Mouse (Mus musculus) forebrain, embryonic 11.5 days (tissue): ENCODE measurements at regions not wholly inside any gene's neighbourhood (a gene's known extent, or its start where the extent isn't known, plus 50 kb on each side); places are given as distances from the start of the nearest gene placed in this dataset.

Source experiments
- ATAC-seq: fragments of 200-750 bp; cut with Nextera tagmentation; replicated peaks from 2 replicates; pipeline ENCODE4 v1.8.0; 2017; ENCODE audit warnings: moderate TSS enrichment; ENCODE audit not compliant: low FRiP score
- DNase-seq: peaks from one replicate; pipeline ENCODE4 v3.0.0-alpha.2; 2017; ENCODE audit warnings: low spot score
- H3K27ac ChIP-seq: fragments of 300-500 bp; sonication (generic); 2 replicates; pipeline ENCODE4 v1.5.1; 2014; ENCODE audit warnings: low read depth, low read length
- H3K27me3 ChIP-seq: fragments of 300-500 bp; sonication (generic); 2 replicates; pipeline ENCODE4 v1.6.1; 2014; ENCODE audit warnings: mild to moderate bottlenecking, low read length, mixed read lengths; ENCODE audit not compliant: control insufficient read depth, insufficient read depth
- H3K36me3 ChIP-seq: fragments of 300-500 bp; sonication (generic); 2 replicates; pipeline ENCODE4 v1.6.1; 2014; ENCODE audit warnings: mild to moderate bottlenecking, low read length, moderate library complexity, mixed read lengths; ENCODE audit not compliant: control insufficient read depth, insufficient read depth
- H3K4me1 ChIP-seq: fragments of 300-500 bp; sonication (generic); replicated peaks from 2 replicates; pipeline ENCODE4 v1.6.1; 2014; ENCODE audit warnings: low read length, mixed read lengths; ENCODE audit not compliant: control insufficient read depth, insufficient read depth
- H3K4me2 ChIP-seq: fragments of 300-500 bp; sonication (generic); 2 replicates; pipeline ENCODE4 v1.6.1; 2014; ENCODE audit warnings: low read depth, mild to moderate bottlenecking, low read length, moderate library complexity, mixed read lengths; ENCODE audit not compliant: severe bottlenecking
- H3K4me3 ChIP-seq: fragments of 300-500 bp; sonication (generic); 2 replicates; pipeline ENCODE4 v1.5.1; 2014; ENCODE audit warnings: low read depth, low read length
- H3K9ac ChIP-seq: fragments of 300-500 bp; sonication (generic); 2 replicates; pipeline ENCODE4 v1.6.1; 2014; ENCODE audit warnings: low read length
- H3K9me3 ChIP-seq: fragments of 300-500 bp; sonication (generic); 2 replicates; pipeline ENCODE4 v1.6.1; 2016; ENCODE audit warnings: low read length, mixed read lengths; ENCODE audit not compliant: control insufficient read depth
- WGBS: fragments of 180-500 bp; shearing (Covaris S2); extraction: QIAGEN DNeasy Blood & Tissue Kit; methylation state at CpG from one replicate; pipeline ENCODE4 v1.1.7; 2014; 5-methylcytosine and 5-hydroxymethylcytosine counted together

DNA sequence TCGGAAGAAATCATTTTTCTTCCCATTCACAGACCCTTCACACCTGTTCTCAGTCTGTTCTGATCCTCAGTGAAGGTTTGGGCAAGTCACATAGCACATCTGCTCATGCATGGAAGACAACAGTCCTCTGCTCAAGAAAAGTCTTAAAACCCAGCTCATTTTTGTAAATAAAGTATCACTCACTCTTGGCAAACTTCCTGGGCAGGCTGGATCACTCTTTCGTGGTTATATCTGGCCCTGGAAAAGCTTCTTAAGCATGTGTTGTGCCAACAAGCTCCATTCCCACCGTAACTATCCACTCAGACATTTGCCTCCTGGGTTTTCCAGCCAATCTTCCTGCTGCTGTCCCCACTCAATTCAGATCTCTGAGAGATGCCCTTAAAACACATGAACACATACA is 103.2 kb upstream of the Cep85l start:
- ATAC-seq = no peak

DNA sequence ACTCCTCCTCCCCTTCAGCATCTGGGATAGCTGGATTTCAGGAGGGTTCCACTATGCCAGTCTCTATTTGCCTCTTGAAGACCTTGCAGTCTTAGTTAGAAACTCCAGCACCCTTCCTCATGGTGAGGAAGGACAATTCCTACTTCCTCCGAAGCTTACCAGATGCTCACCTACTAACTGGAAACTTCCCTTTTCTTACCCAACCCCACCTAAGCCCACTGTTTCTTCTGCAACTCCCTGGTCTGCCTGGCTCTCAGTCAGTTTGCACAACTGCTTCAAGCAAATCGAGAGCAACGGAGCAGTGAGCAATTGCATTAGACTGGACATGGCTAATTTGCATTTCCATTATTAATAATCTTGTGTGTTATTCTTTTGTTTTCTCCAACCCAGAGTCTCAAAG is 90.5 kb upstream of the Cep85l start:
- Histone ChIP-seq H3K27me3 (no peaks in the 10 kb centered on the region), H3K9me3 (peaks cover 4% of the 10 kb centered on the region; the same call in 1 of the 2 replicates), H3K36me3 (no peaks in the 10 kb centered on the region), H3K9ac (no peak overlapping the region), H3K4me2 (no peak overlapping the region), H3K4me3 (no peak overlapping the region), H3K4me1 (no peaks in the 10 kb centered on the region), H3K27ac (no peak overlapping the region)
- 96% methylated on average over 3 of the region's 3 CpGs for whole genome bisulfite sequencing
- DNase-seq (no peak), ATAC-seq (no peak)

More for the DNA sequence above, 103.2 kb upstream of the Cep85l start:
- 80% methylated on average over 3 of the region's 3 CpGs for WGBS
- DNase-seq = no peak
- Histone ChIP-seq H3K27ac (no peak overlapping the region), H3K36me3 (no peaks in the 10 kb centered on the region), H3K9ac (no peak overlapping the region), H3K27me3 (no peaks in the 10 kb centered on the region), H3K4me3 (no peak overlapping the region), H3K4me1 (no peaks in the 10 kb centered on the region), H3K9me3 (no peaks in the 10 kb centered on the region), H3K4me2 (no peak overlapping the region)

DNA sequence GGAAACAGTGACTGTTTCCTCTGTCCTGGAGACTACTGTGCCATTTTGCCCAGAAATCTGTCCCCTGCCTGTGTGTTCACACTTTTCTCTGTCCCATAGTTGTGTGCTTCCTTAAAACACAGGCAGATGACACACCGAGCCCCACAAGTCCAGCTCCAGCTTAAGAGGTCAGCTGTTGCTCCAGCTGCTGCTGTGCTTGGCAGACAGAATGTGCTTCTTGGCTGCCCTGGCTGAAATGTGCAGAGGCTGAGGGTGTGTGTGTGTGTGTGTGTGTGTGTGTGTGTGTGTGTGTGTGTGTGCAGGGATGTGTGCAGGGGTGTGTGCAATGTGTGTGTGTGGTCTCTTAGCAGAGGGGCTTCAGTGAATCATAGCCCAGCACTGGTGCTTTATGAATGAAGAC is 89.9 kb upstream of the Cep85l start:
- no peak for ATAC-seq
- peaks cover 4% of the 10 kb centered on the region; the same call in 1 of the 2 replicates for H3K9me3 ChIP-seq
- WGBS = 95% methylated on average over 1 of the region's 1 CpGs
- H3K4me2 ChIP-seq = no peak overlapping the region
- no peaks in the 10 kb centered on the region for H3K36me3 ChIP-seq
- no peak overlapping the region for H3K4me3 ChIP-seq
- H3K9ac ChIP-seq = no peak overlapping the region
- no peak for DNase-seq
- no peaks in the 10 kb centered on the region for H3K27me3 ChIP-seq
- H3K27ac ChIP-seq = no peak overlapping the region
- H3K4me1 ChIP-seq = no peaks in the 10 kb centered on the region

DNA sequence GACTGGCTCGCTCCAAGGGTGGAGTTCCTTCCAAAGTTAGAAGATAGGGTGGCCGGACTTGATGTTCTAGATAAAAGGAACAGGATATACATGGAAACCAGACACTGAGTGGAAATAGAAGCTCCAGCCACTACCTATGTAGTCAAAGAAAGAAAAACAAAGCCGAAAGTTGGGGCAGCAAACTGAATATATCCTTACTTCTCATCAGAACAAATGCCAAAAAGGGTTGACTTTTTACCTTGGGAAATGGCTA is 88.5 kb upstream of the Cep85l start:
- ATAC-seq (no peak), DNase-seq (no peak)
- Histone ChIP-seq H3K4me1 (no peaks in the 10 kb centered on the region), H3K27ac (no peak overlapping the region), H3K27me3 (no peaks in the 10 kb centered on the region), H3K4me2 (no peak overlapping the region), H3K4me3 (no peak overlapping the region), H3K36me3 (no peaks in the 10 kb centered on the region), H3K9ac (no peak overlapping the region), H3K9me3 (peaks cover 4% of the 10 kb centered on the region; the same call in 1 of the 2 replicates)
- 87% methylated on average over 3 of the region's 3 CpGs for WGBS

DNA sequence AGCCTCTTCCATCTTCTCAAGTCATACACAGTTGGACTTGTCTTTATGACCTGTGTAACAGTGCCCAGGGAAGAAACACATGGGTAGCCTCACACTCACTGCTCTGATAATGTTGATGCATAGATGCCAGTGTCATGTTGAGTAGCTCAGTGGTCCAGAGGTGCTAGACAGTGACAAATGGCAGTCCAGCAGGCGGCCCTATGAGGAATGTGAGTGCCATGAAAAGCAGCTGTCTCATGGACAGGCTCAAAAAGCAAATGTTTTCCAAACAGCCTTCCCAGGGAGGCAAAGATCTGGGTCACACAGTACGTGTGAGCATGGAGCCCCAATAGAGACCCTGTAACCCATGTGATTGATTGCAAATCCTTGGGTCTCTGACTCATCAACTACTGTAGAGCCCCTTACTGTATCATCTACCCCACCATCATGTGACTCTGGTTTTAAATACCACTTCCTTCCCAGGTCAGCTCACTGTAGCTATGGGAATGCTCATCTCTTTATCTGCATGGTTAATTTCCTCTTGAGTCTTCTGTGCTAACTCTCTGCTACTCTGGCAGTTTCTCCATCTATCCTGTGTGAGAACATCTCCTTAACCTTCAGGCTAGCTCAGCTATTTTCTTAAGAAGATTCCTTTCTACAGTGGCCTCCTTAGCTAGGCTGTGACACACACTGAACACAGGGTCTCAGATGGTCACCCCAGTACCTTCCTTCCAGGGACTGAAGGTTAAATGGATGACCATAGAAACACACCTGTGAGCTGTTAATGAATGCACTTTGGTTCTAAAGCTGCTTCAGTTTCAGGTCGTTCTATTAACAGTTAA is 87.9 kb upstream of the Cep85l start:
- H3K4me3 ChIP-seq = no peak overlapping the region
- no peaks in the 10 kb centered on the region; the same call in 1 of the 2 replicates for H3K4me1 ChIP-seq
- no peaks in the 10 kb centered on the region for H3K27me3 ChIP-seq
- H3K4me2 ChIP-seq = no peak overlapping the region
- DNase-seq (no peak), ATAC-seq (no peak)
- no peaks in the 10 kb centered on the region for H3K36me3 ChIP-seq
- whole genome bisulfite sequencing = 79% methylated on average over 3 of the region's 3 CpGs
- H3K9me3 ChIP-seq = peaks cover 4% of the 10 kb centered on the region; the same call in 1 of the 2 replicates
- no peak overlapping the region for H3K27ac ChIP-seq
- H3K9ac ChIP-seq = no peak overlapping the region

DNA sequence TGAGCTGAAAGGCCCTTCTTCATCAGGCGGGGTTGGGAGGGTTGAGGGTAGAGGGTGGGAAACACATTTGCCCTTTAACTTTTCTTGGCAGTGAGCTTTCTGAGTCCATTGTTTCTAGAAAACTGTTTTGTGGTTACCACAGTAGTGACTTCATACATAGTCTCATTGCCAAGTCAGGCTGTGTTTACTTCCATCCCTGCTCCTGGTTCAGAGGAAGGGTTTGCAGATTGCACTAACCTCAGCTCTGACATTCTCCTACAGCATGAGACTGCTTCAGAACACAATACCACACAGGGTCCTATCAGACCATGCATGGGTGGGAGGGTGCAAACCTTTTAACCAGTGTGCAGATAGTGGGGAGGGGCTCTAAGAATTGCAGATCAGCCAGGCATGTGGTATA is 87.1 kb upstream of the Cep85l start:
- Histone ChIP-seq H3K4me3 (no peak overlapping the region), H3K9ac (no peak overlapping the region), H3K36me3 (no peaks in the 10 kb centered on the region), H3K9me3 (no peaks in the 10 kb centered on the region; the same call in 1 of the 2 replicates), H3K27me3 (no peaks in the 10 kb centered on the region), H3K4me1 (no peaks in the 10 kb centered on the region; the same call in 1 of the 2 replicates), H3K4me2 (no peak overlapping the region), H3K27ac (no peak overlapping the region)
- no peak for DNase-seq
- WGBS = 76% methylated on average over 1 of the region's 1 CpGs
- ATAC-seq = no peak

DNA sequence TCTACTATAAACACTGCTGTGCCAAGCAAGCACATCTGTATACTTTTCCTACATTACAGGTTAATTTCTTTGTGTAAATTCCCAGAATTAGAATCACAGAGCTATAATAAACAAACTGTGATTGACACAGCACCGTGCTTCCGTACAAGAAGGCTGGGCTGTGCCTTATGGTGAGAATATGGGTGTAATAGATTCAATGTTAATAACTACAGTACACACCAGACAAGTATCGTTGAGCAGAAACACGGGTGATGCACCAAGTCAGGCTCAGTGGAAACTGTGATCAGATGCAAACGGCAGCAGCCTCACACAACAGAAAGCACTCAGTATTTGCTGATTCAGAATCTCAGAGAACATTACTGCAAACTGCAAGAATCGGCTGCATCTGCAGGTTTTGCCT is 86.5 kb upstream of the Cep85l start:
- no peak for ATAC-seq
- Histone ChIP-seq H3K27ac (no peak overlapping the region), H3K9ac (no peak overlapping the region), H3K36me3 (no peaks in the 10 kb centered on the region), H3K4me2 (no peak overlapping the region), H3K9me3 (no peaks in the 10 kb centered on the region; the same call in 1 of the 2 replicates), H3K4me3 (no peak overlapping the region), H3K27me3 (no peaks in the 10 kb centered on the region), H3K4me1 (no peaks in the 10 kb centered on the region; the same call in 1 of the 2 replicates)
- WGBS = 89% methylated on average over 6 of the region's 6 CpGs
- no peak for DNase-seq

DNA sequence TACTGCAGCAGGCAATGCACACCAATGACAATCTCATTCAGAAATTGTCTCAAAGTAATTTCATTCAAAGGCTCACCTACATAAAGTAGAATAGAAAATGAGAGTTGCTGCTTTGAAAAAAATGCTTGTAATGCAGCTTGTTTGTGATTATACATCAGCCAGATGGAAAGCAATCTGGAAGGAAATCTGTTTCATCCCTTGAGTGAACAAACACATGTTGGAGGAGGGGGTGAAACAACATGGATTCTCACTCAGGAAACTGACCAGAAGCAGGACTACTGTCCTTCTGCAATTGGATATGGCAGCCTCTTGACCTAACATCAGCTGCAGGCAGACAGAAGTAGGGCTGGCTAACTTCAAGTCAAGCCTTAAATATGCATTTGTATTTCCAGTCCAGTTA is 84.8 kb upstream of the Cep85l start:
- no peaks in the 10 kb centered on the region for H3K36me3 ChIP-seq
- no peak for ATAC-seq
- no peak for DNase-seq
- H3K4me3 ChIP-seq = no peak overlapping the region
- no peaks in the 10 kb centered on the region for H3K27me3 ChIP-seq
- no peak overlapping the region for H3K4me2 ChIP-seq
- no peak overlapping the region for H3K9ac ChIP-seq
- H3K4me1 ChIP-seq = no peaks in the 10 kb centered on the region; the same call in 1 of the 2 replicates
- H3K27ac ChIP-seq = no peak overlapping the region
- no peaks in the 10 kb centered on the region for H3K9me3 ChIP-seq

DNA sequence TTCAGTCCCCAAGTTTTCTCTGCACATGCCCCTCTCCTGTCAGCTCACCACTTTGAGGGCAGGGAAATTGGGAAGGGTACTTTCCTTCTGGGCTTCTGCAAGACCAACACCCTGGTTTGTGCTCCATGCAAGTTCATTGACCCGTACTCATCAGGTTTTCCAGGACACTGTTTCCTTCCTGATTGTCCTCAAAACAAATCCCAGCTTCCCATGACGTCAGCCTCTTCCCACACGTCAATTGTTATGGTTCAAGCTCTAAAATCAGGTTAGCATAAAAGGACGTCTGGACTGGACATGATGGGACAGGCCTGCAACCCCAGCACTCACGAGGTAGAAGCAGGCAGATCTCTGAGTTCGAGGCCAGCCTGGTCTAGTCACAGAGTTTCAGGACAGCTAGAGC is 84.3 kb upstream of the Cep85l start:
- Histone ChIP-seq H3K4me3 (no peak overlapping the region), H3K36me3 (no peaks in the 10 kb centered on the region), H3K9me3 (no peaks in the 10 kb centered on the region), H3K9ac (no peak overlapping the region), H3K27me3 (no peaks in the 10 kb centered on the region), H3K4me1 (no peaks in the 10 kb centered on the region; the same call in 1 of the 2 replicates), H3K4me2 (no peak overlapping the region), H3K27ac (no peak overlapping the region)
- ATAC-seq = no peak; the same call in 1 of the 2 replicates
- 43% methylated on average over 6 of the region's 6 CpGs for WGBS
- no peak for DNase-seq
